Mouse (Mus musculus) thymus, adult 2 months (tissue): ENCODE data around the gene Dck.

Experiments
- CTCF ChIP-seq: fragments of 200-500 bp; IDR thresholded peaks from 2 replicates; pipeline ENCODE4 v1.5.1; 2012; ENCODE audit warnings: mild to moderate bottlenecking, control low read depth, low read length, moderate library complexity, borderline replicate concordance; ENCODE audit not compliant: control insufficient read depth, poor library complexity, insufficient read depth; ENCODE audit errors: extremely low read depth
- POLR2A ChIP-seq: fragments of 200-500 bp; IDR thresholded peaks from 2 replicates; pipeline ENCODE4 v1.6.1; 2012; ENCODE audit warnings: mild to moderate bottlenecking, low read length, control low read depth, moderate library complexity; ENCODE audit not compliant: control insufficient read depth, poor library complexity, insufficient read depth; ENCODE audit errors: extremely low read depth

DNA sequence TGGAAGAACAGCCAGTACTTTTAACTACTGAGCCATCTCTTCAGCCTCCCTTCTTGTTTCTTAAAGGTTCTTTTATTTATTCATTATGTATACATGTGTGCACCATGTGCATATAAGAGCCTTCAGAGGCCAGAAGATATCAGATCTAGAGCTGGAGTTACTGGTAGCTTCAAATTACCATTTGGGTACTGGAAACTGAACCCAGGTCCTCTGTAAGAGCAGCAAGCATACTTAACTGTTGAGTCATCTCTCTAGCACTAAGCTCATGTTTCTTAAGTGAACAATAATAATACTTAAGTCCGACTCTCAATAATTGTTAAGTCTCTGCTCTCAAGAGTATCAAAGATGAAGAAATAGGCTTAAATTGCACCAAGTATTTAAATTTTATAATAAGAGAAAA lies 17.0 kb upstream of the Dck start:
- no peak for TF ChIP-seq POLR2A
- TF ChIP-seq CTCF = no peak
